Mouse (Mus musculus): ENCODE data around the gene Myod1.

Gene Myod1

DNA sequence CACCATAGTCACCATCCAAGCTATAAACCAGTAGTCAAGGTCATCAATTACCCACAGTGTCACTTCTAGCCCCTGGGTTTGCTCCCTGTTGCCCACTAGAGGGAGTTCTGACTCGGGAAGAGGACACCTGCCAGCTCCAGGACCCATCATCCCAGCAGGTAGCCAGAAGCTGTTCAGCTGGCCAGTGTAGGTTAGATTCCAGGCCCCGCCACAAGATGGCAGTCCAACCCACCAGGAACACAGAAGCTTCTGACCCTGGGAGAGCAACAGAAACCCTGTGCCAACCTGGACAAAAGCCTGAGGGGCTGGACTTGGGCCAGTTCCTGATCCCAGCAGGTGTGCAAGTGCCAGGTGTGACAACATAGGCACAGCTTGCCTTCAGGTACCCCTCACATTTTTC lies 16.8 kb downstream of the Myod1 start:
- peak; percentile 78 for DNase-seq

DNA sequence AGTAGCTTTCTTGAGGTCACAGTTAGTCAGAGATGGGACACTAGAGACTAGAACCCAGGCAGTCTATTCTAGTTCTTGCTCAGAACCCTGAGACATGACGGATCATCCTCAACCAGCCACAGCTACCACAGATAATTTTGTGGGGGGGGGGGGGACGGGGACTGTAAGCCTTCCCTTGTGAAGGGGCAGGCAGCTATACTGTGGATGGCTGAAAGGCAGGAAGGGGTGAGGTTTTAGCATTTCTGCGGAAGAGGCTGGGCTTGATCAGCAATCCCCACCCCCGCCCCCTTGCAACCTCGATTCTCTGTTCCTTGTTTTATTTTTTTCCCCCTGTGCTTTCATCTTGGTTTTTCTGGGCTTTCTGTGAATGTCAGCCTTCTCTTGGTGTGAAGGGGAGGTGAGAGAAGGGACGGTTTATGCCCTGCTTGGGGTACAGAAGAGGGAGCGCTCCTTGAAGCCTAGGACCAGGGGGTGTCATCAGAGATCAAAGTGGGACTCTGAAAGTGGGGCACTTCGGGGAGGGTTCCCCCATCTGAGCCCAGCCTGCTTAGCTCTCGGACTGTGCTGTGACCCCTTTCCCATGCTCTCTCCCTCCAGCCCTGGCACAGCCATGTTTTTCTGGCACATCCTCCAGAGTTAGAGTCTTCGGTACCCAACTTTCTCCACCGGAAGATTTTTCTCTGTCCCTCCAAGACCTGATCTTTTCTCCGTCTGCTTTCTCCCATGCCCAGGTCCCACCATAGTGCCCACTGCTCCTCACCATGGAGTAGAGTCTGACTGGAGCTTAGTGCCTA lies 17.6 kb downstream of the Myod1 start:
- no peak for DNase-seq

DNA sequence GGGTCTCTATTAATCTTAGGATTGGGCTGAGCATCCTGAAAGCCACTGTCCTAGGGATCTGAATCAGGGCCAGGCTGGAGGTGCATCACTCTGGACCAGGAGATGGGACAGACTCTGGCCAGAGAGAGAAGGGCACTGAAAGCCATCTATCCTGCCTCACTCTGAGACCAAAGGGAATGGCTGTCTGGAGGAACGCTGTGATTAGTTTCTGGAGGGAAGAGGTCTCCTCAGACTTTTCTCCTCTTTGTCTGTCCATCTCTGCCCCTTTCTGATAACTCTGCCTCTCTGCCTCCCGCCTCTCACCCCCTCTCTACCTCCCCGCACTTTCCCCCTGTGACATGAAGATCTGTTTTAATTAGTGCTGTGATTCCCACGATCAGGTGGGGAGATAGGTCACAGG lies 18.7 kb downstream of the Myod1 start:
- DNase-seq, result no peak

DNA sequence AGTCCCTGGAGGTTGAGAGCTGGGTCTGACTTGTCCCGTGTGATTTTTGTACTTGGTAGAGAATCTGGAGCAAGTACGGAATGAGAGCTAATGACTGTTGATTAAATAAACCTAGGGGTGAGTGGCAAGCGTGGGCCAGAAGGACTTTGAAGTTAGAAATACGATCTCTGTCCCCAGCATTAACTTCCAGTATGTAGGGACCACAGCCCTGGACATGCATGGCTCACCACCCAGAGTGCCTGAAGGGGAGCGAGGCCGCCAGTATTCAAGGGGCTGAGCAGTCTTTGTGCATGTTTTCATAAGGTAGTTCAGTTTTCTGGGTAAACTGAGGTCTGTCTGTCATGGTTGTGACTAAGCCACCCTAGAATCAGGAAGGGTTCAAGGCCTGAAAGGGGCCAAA lies 19.3 kb downstream of the Myod1 start:
- no peak for DNase-seq

- peak; percentile 77 for DNase-seq
Measured at GRCm38 (mm10) chr7:46396231-46396927, 20.1 kb downstream of the Myod1 start, which contains the start of gene Kcnc1. TSS of gene Kcnc1 (plus strand) at chr7:46396497.

- DNase-seq, result peak; percentile 82
Measured at GRCm38 (mm10) chr7:46396928-46397731, 20.9 kb downstream of the Myod1 start.

DNA sequence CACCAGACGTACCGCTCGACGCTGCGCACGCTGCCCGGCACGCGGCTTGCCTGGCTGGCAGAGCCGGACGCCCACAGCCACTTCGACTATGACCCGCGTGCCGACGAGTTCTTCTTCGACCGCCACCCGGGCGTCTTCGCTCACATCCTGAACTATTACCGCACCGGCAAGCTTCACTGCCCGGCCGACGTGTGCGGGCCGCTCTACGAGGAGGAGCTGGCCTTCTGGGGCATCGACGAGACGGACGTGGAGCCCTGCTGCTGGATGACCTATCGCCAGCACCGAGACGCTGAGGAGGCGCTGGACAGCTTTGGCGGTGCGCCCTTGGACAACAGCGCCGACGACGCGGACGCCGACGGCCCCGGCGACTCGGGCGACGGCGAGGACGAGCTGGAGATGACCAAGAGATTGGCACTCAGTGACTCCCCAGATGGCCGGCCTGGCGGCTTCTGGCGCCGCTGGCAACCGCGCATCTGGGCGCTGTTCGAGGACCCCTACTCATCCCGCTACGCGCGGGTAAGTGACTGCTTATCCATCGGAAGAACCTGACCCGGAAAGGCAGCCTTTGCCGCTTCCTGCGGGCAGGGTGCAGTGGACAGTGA lies 21.6 kb downstream of the Myod1 start:
- no peak for DNase-seq

DNA sequence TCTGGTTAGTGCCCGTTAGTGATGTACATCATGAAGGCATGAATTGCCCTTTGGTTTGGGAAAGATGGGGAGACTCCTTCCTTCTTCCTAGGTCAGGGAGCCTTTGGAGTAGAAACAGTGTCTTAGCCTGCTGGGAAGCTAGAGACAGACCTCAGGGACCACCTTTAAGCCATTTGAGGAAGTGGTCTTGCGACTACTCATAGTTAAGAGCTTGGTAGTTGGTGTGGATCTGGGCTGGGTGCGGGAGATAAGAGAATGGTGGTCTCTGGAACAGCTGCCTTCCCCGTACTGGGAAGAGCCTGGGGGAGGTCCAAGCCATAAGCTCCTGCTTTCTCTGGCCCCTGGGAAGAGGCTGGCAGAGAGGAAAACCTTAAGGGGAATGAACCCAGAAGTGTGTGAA lies 22.3 kb downstream of the Myod1 start:
- no peak for DNase-seq

DNA sequence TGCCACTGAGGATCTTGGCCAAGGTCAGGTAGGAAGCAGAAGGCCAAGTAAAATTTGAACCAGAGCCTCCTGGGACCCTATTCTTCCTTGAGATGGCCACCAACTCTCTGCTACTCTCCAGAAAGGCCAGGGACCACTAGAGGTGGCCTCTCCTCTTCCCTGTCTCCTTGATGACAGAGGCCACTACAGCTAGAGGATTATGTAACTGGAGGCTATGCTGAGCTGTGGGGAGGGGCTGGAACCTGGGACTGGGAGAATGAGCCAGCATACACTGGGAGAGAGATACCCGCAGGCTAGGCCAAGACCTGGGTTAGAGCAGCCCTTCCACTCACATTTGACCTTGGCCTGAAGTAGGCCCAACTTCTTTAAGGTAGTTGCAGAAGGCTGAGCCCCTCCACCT lies 23.4 kb downstream of the Myod1 start:
- no peak for DNase-seq

DNA sequence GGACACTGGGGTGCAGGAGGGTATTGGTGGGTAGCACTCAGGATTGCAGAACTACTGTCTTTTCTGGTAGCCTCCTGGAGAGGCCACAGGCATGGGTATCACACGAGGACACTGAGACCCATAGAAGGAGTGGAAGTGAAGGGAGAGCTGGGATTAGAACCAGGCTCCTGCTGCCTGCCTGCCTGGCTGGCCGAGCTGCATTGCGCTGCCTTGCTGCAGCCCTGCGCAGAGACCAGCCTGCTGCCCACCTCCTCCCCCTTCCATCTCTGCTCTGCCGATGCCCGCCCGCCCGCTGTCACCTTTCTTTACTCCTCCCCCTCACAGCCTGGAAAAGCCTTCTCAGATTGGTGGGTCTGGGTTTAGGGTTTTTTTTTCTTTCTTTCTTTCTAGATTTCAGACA lies 24.1 kb downstream of the Myod1 start:
- no peak for DNase-seq

DNA sequence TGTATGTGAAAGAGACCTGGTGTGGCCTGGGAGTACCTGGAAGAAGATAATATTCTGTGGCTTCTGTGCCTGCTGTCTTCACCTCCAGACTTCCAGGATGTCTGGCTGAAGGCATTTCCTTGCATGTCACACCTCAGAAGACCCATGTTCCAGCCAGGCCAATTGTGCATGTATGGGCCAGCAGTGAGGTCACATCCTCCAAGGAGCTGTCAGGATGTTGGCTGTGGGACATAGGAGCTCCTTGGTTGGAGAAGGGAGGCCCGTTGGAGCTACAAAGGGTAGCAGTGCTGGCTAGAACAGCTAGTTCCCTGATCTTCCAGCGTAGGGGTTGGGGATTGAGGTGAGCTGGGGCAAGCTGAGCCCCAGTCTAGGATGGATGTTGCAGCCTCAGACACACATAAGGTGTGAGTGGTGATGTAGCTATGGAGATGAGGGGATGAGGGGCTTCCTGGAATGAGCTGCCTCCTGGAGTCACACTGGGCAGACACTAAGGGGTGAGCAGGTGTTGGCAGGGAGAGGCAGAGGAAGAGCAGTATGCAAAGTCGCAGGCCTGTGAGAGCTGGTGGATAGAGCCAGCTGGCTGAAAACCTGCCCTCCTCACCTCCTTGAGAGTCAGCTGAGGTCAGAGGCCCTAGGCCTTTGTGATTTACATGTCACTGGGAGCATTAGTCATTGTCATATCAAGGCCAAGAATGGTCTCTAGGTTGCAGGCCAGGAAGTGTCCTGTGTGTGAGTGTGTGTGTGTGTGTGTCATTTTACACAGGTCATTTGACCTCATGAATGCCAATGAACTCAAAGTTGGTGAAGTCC lies 25.3 kb downstream of the Myod1 start:
- DNase-seq, result no peak

DNA sequence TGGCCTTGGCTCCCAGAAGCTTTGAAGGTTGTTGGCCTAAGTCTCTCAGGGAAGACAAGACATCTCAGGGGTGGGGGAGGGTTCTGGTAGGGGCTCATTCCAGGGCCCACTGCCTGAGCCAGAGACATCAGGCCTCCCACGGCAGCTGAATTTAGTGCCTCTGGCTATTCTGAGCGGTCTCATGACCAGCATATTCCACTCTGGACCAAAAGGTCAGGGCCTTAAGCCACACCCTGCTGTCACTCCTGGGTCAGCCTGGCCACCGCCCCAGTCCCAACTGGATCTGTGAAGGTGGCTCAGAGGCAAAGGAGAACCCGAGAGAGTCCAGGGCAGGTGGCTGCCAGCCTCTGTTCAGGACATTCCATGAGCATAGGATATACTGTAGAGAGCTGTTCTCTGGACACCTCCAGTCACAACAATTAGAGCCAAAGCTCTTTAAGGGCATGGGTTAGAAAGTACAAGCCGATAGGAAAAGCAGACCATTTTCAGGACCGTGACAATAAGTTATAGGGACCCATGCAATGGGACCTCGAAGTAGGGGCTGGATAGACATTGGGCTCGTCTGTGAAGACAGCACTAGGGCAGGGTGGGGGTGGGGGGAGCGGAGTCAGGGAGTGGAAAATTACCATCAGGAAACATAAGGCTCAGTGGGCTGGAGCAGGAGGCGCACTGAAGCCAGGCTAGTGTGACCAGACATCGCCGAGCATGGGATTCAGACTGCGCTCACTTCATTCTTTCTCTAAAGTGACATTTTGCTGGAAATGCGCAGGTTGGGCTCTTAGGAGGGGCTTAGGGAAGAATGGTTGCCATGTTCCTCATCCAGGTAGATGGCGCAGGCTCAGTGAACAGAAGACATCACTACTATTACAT lies 27.6 kb downstream of the Myod1 start:
- no peak for DNase-seq

DNA sequence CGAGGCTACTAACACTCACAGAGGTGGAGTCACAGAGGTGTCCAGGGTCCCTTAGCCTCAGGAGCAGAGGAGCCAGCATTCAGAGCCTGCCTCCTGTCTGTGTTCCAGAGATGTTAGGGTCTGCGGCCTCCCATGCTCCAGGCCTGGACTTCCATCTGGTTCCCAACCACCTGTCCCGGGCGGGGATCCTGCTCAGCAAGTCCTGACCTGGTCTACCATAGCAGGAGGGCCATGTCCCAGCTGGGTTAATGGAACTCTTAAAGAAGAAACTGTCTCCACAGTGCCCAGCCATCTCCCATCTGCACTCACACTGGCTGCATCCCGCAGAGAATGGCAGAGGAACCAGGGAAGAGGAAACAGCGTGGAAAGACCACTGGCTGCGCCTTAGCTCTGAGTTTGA lies 28.5 kb downstream of the Myod1 start:
- no peak for DNase-seq

DNA sequence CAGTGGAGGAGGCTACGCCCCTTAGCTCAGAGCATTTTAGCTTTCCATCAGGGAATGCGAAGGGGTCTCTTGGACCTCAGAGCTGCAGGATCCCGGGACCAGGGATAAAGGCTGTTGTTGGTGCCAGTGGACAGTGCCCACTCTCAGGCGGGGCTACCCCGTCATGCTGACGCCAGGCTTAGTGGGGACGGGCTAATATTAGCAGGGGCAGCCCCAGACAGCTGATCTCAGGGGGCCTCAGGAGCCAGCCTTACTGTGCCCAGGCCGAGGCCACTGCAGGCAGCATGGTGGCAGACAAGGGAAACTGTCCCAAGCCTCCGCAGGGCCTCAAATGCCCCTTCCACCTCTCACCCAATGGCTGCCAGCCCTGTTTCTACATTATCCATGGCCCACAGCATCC lies 32.3 kb downstream of the Myod1 start:
- no peak for DNase-seq

DNA sequence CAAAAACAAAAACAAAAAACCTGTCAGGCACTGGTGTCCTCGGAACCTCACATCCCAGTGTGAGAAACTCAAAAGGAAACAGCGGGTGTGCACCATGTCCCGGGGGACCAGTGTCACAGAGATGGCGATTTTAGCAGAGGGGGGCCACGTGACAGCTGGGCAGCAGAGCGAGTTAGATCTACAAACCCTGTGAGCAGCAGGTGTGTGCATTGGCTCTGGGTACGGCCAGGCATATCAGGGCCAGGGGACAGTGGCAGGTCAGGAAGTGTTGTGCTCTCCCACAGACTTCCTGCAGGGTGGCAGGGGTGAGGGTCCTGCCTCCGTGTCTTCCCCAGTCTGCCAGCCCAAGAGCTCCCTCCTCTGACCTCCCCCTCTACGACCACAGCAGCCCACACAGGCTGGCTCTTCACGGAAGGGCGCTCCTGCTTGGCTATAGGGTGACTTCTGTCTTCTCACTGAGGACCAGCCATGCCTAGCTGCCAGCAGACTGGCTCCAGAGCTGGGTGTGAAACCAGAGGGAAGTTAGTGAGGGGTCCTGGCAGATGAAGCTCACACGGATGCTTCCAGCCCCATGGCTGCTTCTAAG lies 33.0 kb downstream of the Myod1 start:
- no peak for DNase-seq

DNA sequence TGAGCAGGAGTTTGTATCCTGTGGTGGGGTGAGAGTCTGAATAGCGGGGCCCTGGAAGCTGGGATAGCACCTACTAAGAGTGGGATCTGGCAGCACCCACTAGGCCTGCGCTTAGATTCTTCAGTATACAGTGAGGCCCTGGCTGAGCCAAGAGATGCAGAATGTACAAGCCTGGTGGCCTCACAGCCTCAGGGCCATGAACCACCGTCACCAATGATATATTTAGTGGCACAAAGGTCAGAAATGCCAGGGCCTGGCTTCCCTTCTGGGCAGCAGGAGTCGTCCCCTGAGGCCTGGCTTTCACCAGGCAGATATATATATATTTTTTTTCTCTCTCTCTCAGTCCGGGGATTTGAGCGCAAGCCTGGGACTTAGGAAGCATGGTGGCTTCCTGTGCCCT lies 34.5 kb downstream of the Myod1 start:
- no peak for DNase-seq

GRCm38 (mm10) chr7:46412823-46413222 lies 36.5 kb downstream of the Myod1 start:
- DNase-seq, result no peak

- DNase-seq, result no peak
Measured at GRCm38 (mm10) chr7:46413959-46414725, 37.9 kb downstream of the Myod1 start.

GRCm38 (mm10) chr7:46415818-46416425 lies 39.6 kb downstream of the Myod1 start:
- DNase-seq, result no peak

- no peak for DNase-seq
Measured at GRCm38 (mm10) chr7:46417467-46417866, 41.2 kb downstream of the Myod1 start.

All from right cerebral cortex, postnatal 14 days (tissue).